Mouse (Mus musculus) monocyte, adult 2 months (primary cell): ENCODE data around the gene Adora2a.
"Not testable (repeated sequence)": the region's sequence is repeated elsewhere in the genome, so short reads cannot be mapped to it uniquely, and the experiment has no call there.

ENCODE experiments used
- DNase-seq, 2 experiments: peaks; one replicate each; pipeline ENCODE4 v3.0.0; 2022; ENCODE audit warnings: low spot score in 2 of 2, low read depth in 1 of 2

The Adora2a gene

GRCm38 (mm10) chr10:75341936-75342335, 25.3 kb downstream of the Adora2a start:
- no peak for DNase-seq

GRCm38 (mm10) chr10:75344563-75344962, 27.9 kb downstream of the Adora2a start:
- not testable (repeated sequence) for DNase-seq

GRCm38 (mm10) chr10:75345265-75345664, 28.6 kb downstream of the Adora2a start:
- DNase-seq: no peak

GRCm38 (mm10) chr10:75350564-75350963, 33.9 kb downstream of the Adora2a start:
- DNase-seq: no peak

DNA sequence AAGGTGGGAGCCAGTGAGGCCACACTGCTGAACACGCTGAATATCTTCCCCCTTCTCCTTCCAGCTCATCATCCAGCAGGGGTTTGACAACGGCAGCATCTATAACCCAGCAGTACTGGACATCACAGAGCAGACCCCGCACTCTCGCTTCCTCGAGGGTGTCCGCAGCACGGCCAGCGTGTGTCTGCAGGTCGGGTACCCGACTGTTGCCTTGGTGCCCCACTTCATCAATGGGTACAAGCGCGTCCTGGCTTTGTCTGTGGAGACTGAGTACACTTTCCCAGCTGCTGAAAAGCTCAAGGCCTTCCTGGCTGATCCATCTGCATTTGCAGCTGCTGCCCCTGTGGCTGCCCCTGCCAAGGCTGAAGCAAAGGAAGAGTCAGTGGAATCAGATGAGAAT, 35.9 kb downstream of the Adora2a start:
- DNase-seq: no peak

GRCm38 (mm10) chr10:75353838-75354241, 37.2 kb downstream of the Adora2a start:
- not testable (repeated sequence) for DNase-seq

DNA sequence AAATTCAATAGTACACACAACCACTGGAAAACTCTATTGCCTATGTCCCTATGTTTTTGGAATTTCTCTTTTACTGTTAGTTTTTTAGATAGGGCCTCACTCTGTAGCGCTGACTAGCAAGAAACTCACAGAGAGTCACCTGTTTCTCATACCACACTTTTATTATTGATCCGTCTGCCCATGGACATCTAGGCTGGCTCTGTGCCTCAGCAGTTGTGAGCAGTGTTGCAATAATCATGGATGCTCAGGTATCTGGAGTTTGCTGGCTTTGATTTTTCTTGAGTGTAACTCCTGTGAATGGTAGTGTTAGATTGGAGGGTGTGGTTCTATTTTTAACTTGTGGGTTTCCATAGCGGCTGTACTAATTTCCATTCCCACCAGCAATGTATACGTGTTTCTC, 38.7 kb downstream of the Adora2a start:
- DNase-seq: no peak

DNA sequence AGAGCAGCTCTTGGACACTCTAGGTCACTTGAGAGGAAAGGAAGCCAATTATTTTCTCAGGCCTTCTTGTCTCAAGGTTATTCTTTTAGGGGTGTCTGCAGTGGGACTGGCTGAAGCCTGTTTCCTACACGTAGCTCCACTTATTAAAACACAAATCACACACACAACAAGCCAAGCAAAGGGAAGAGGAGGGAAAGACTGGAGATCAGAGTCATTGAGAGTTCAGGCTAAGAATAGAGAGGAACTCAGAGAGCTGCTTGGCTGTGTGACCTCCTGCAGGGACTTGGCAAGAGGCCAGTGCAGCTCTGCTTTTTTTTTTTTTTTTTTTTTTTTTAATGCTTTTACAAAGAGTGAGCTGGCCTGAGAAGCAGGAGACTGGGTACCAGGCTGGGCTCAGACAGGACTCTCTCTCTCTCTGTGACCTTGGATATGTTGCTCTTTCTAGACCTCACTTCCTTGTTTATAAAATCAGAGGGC, 47.6 kb downstream of the Adora2a start:
- DNase-seq: not testable (repeated sequence)

DNA sequence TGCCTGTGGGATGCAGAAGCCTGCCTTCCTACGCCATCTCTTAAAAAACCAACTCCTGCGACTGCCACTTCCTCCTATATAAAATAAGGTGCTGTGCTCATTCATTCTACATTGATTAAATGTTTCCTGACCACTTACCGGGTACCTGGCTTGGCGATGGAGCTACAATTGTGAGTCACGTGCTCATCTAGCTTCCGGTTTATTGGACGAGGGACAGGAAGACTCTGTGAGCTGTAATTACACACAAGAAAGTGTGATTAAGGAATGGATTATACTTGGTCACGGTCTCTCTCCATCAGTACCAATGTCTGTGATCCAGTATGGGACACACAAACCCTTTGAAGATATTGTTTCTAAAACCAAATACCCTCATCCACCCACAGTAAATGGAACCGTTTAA, 48.1 kb downstream of the Adora2a start:
- no peak for DNase-seq

GRCm38 (mm10) chr10:75365231-75365633, 48.6 kb downstream of the Adora2a start:
- DNase-seq: no peak

DNA sequence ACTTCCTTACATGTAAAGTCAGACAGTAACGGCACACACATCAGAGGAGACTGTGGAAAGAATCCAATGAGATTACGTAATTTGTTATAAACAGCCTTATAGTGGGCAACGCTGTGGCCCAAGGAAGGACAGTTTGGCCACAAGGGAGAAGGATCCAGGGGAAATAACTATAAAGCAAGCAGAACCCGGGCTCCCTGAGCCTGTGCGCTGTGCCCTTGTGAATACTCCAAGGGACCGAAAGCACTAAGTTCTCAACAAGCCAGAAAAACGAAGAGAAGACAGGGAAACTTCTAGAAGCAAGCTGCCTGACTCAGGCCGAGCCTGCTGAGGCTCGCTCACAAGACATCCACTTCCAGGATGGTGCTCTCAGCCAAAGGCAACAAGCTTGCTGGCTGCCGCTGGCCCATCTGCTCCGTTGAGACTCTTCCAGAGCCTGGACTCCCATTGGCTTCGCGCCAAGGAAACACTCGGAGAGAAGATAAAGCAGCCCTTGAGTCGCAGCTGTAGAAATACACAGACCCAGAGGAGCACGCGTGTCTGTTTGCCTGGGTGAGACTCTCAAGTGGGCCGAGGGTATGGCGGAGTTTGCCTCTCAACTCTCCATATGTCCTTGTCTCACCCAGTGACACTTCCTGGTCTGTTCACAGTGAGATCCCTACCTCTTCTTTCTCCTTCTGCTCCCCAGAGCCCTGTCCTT, 57.1 kb downstream of the Adora2a start:
- DNase-seq: not testable (repeated sequence)

- DNase-seq: no peak
These were observed 62.0 kb downstream of the Adora2a start for GRCm38 (mm10) chr10:75378688-75379087.
